Mouse (Mus musculus) layer of hippocampus, postnatal 36 days (tissue): ENCODE results near the gene Trmo. TPM values are rescaled to one million over a fixed set of nuclear protein-coding genes. Genes with fewer than 3 reads are reported as not detected.

Experiments used
- DNase-seq, 2 experiments: peaks; one replicate each; pipeline ENCODE4 v3.0.0; 2022
- total RNA-seq, 2 experiments: library from RNA; stranded (reverse); gene quantifications; 2 replicates each; pipeline ENCODE4 v1.2.3; 2021

The Trmo gene
- total RNA-seq = 1 to 10 TPM; 4.5 to 5.0 TPM

DNA sequence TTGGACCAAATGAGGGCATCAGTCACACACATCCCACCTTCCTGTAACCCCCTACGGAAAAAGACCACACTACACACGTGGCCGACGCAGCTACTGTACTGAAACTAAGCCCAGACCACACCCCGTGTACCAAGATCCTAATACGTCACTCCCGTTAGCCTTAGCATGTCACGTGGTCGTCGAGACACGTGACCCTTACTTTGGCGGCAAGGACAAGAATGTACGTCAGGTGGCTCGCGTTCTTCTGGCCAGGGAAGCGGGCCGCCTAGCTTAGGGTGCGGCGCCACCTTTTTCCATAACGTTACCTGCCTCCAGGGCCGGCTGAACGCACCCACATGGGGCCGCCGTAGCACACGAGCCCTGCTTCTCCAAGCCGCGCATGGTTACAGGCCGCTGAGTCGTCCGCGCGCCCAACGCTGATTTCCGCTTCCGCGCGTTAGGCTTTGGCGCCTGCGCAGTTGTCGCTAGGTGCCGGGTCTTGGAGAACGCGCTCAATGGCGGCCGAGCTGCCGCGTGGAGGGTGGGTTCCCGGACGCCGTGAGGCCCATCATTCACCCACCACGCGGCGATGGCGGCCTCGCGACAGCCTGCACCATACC, at the start of gene Trmo:
Gene Trmo, minus strand, starts transcription at position 425 of the 599 bp plus-strand sequence.
- peak; percentile 93 for DNase-seq

DNA sequence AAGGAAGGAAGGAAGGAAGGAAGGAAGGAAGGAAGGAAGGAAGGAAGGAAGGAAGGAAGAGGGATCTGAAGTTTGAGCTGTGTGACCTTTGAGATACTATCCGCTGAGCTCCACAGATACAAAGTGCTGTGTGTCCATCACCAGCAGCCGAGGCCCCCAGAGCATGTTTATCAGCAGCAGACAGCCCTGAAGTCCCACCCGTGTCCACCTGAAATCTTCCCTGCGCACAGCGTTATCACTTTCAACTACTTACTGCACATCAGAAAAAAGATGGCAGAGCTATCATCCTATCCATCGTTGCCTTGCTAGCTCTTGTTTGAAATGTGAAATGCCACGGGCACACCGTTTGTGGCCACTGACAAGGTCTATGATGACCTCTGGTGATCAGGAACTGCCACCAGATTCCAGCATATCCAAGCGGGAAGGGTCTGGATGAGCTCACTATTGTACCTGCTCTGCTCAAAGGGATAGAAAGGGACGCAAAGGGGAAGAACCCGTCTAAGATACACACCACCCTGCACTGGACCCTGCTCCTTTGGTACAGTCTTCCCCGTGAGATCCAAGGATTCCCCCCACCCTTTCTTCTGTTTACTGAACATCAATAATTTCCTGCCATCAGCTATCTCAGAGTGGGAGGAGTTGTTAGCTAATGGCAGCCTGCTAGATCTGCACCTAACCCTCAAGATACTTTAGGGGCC, 43.3 kb upstream of the Trmo start:
- DNase-seq = no peak

DNA sequence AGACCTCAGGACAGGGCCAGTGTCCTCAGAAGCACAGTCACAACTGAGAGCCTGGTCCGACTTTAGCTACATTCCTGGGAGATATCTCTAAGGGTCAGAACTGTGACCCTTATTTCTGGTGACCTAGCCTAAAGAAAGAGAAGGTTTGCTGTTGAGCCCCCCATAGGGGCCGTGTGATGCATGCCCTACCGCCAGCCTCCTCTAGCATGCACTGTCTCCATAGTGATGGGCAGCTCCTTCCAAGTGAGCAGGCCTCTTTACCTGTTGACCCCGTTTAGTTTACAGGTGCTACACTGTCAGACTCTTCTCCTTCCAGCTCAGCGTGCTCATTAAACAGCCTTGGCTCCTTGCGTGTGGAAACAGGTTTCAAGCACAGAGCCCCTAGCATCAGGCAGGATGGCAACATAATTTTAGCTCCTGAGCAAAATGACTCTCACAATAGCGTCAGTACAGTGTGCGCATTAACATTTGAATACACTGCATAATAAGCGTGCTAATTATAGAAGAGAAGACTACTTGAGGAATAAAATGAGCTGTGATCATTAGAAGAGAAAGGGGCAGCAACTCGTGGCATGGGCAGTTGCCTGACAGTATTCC, 39.8 kb upstream of the Trmo start:
- DNase-seq = no peak

DNA sequence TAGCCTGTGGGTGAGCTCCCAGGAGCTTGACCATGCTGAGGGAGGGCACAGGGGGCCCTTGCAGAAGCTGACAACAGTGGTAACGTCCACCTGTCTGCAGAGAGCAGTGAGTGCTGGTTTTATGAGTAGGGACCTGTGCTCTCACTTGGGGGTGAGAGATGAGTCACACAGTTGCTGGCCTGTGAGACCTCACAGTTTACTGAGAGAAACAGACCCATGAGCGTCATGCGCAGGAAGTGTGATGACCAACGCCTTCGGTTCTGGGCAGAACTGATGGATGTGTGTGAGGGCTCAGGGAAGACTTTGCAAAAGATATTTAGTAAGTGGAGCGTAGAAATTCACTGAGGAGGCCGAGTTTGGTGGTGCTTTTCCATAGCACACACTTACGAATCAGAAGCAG, 33.4 kb upstream of the Trmo start:
- DNase-seq = no peak

DNA sequence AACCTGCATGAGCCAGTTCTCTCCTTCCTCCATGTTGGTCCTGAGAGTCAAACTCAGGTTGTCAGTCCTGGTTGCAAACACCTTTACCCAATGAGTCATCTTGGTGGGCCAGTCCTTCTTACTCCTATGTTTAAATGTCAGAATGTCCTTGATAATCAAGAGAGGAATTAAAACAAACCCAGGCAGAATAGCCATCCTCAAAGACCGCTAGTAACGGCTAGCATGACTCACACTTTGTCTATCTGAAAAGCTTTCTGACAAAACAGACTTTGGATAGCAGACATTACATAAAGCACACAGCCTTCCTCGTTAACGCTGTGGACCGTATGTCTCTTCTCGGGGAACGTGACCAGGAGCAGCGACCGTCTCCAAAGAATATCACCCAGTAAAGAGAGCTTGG, 29.6 kb upstream of the Trmo start:
- DNase-seq = no peak

DNA sequence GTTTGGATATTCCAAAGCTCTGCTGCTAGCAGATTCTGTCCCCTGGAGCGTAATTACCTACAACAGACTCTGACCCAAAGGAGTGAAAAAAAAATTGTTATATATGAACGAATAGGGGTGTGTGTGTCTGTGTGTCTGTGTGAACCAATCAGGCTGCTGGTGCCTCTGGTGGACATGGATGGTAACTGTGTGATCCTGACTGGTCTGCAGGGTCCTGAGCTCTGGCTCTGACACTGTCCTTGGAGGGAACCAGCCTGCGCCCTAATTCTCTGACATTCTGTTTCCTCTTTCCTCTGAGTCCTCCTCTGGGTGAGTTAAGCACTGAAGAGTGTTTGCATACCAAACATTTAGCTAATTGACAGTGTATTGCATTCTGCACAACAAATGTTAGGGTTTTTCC, 28.3 kb upstream of the Trmo start:
- no peak for DNase-seq

DNA sequence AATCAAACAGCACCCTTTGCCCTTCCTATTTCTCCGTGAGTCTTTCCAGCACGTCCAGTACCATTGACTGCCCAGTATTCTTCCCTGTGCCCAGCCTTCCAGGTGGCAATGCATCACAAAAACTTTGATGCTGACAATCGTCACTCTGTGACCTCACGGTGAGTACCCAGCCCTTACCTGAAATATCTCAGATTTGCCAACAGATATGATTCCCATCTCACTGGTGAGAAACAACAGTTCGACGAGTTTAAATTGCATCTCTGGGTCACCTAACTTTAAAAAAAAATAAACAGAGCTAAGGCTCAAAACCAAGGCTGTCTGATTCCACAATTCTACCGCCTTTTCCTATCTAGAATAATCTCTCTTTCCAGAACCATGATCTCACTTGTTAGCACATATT, 24.2 kb upstream of the Trmo start, which contains the start of gene Hemgn:
Gene Hemgn, minus strand, starts transcription at position 101 of the 400 bp plus-strand sequence.
- DNase-seq = no peak

DNA sequence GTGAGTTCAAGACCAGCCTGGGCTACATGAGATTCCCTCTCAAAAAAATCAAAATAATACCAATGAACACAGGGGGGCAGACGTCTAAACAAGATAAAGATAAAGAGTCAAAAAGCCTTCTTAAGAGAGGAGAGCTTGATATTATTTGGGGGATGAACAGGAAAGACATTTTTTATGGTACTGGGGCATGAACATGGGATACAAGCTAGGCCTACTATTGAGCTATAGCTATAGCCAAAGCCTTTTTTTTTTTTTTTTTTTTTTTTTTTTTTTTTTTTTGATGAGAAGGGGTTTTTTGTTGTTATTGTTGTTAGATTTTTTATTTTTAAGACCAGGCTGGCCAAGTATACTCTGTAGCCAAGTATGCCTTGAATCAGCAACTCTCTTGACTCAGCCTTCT, 22.9 kb upstream of the Trmo start:
- no peak for DNase-seq

DNA sequence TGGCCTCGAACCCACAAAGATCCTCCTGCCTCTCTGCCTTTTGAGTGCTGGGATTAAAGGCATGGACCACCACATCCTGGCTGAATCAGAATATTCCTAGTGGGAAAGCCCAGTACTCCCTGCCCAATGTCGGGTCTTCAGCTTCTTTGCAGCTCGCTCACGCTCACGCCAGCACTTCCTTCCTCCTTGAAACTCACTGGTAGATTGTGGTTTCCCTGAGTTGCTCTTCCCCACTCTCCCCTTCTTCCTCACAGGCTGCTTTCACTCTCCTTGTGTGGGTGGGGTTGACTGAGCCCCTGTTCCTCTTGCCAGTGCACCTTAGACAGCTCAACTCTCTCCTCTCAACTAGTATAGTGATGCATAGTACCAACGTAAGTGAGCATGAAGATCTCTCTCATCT, 22.3 kb upstream of the Trmo start:
- no peak for DNase-seq

DNA sequence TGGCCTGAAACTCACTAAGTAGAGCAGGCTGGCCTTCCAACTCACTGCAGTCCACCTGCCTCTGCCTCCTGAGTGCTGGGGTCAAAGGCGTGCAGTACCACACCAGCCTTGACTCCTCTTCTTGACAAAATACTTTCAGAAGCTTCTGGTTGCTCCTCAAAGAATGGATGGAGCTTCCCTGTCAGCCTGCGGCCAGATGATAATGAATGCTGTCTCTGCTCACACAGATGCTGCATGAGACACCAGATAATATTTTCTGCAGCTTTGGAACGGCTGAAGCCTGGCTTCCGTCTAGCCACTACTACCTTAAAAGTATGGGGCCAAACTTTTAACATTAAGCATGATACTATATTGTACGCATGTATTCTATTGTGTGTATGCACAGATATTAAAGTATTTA, 21.4 kb upstream of the Trmo start:
- no peak for DNase-seq

DNA sequence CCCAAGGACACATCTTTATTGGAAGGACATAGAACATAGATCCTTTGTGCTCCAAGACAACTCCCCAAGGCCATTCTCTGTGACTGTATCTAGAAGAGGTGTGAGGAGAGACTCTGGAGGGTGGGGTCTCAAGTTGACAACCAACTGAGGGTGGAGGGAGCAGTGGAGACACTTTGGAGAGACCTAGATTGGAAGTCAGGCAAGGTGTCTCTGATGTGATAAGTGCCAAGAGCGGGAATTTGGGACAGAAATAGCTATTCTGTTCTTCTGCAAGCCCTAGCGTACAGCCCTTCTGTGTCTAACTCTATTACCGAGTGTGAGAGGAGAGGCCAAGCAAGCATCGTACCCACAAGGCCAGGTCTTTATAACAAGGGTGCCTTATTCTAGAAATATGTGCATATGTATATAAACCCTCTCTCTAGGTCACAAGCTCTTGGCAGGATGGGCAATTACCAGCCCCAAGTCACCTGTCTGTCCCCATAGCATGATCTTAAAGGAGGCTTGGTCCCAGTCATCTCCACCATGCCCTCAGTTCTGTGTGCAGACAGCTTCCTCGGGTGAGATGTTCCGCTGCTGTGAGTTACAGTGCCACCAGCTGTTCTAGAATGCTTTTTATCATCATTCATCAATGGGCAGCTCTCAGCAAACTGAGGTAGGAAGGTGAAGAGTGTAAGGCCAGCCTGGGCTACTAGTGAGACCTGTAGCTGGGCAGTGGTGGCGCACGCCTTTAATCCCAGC, 17.9 kb upstream of the Trmo start:
- DNase-seq = no peak

DNA sequence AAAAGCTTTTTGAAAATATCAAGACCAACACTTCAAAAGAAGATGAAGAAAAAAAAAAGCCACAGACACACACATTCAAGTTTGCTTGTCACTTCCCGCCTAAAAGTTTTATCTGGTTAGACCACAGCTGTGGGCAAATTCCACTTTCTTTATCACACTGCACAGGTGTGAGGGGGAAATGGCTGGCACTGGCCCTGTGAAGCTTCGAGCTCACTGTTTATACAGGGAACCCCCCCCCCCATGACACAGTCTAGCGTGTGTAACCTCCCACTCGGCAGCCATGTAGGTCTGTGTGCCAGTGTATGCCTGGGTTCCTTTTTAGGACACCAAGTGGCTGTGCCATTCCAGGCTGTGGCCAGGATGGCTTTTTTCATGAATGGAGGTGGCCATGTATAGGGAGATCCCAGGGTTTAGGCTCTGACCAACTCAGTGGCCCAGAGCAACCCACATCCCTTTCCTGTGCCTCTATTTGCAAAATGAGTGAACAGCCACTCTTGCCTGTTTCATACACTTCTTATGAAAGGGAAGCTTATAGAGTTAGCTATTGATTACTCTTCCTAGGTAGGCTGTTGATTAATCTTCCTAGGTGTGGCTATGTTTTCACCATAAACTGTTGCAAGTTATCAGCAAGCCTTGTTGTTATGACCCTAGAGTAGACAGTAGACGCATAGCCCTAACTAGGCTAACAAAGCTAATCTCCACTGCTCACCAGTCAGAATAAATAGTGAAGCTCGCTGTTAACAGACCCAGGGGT, 15.0 kb upstream of the Trmo start:
- no peak for DNase-seq

DNA sequence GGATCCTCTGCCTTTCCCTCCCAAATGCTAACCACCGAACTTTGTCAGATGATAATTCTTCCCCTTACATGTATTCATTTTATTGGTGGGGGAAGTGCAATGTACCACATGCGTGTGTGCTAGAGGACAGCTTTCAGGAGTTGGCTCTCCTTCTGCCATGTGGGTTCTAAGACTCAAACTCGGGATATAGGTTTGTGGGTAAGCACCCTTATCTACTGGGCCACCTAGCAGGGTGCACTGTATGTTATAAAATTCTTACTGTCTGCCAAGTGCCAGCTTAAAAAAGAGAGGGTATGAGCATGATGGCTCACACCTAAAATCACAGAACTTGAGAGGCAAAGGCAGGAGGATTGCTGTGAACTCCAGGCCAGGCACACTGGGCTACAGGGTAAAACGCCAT, 9.6 kb upstream of the Trmo start:
- DNase-seq = no peak

DNA sequence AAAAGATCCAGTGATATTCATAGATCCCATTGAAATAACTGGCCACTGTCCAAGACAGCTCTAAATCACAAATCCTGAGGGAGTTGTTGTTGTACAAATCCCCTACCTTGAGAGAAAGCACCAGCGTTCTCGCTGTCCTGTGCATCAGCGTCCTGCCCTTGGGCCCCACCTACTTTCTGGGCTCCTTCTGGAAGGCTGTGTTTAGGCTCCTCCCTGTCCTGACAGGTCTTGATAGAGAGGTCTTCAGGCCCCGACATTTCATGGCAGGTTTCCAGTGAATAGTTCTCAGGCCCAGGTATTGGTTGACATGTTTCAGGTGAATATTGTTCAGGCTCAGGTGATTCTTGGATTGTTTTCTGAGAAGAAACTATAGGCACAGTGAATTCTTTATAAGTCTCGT, 6.5 kb upstream of the Trmo start:
- DNase-seq = no peak

DNA sequence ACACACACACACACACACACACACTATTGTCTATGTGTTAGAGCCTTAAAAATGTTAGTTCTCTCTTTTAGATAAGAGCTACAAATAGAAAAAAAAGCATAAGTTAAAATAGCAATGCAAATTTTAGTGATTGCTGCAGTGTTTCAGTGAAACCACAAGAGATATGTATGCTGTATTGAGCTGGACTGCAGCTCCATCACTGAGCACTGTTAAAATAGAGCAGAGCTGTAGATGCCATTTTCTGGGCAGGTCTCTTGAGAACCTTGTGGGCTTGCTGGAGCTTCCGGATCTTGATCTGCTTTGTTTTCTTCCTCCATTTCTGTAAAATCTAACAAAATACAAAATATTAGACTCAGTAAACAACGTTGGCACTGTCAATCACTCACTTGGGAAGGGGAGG, 5.2 kb upstream of the Trmo start:
- no peak for DNase-seq

DNA sequence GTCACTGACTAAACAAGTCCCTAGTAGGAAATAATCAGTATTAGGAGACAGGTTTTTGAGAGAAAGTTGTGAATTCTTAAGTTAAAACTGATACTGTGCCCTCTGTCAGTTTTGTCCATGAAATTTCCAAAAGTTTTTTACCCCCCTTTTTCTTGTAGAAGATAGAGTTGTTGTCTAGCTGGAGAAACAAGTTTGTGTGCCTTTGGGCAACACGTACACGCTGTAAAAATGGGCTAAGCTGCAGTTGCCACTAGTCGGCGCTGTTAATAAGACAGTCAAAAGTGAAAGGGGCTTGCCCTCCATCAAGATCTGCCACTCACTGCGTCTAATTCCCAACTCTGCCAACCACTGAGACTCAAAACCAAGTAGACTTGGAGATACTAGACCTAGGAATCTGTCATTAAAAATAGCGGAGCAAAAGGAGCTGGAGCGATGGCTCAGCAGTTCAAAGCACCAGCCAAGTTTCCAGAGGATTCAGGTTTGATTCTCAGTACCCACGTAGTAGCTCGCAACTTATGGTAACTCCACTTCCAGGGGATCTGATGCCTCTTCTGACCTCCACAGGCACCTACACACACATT, 1.2 kb upstream of the Trmo start:
- DNase-seq = peak; percentile 58 to 67

DNA sequence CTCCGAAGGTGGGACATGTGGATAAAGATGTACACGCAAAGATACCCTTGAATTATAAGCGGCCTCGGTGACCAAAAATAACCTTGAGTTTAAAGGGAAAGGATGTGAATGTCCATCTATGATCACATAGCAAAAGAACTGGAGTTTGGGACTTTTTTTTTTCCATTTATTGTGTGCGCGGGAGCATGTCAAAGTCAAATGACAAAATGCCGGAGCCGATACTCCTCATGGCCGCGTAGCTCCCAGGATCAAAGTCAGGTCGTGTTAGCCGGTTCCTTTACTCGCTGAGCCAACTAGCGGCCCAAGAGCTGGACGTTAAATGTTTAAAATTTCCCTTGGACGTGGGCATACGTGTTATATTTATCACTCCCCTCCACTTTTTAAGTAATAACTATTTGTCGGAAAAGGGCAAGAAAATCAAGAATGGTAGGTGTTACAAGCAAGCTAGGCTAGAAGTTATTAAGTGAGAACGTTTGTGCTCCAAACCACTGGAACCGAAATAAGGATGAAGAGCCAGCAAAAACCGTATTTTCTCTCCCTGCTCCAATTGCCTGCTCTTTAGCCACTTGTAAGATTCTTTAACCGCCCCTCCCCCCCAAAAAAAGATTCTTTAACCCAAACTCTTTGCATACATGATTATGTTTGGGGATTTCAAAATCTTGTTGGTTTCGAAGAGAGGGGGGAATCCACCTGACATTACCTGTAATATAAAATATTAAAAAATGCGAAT, 540 bp upstream of the Trmo start:
- no peak for DNase-seq

DNA sequence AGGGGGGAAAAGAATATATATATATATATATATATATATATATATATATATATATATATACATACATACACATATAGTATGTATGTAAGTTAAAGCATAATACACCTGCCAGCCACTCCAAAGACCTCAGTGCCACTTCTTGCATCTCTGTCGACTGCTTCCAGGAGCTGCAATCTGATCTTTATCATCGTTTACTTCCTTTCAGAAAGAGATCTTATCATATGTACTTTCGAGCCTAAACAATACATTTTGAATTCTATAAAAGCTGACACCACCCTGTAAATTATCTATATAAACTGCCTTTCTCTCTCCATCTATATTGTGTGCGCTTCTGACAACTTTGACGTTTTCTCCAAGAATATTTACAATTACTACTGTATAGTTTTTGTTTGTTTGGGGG, 681 bp downstream of the Trmo start:
- DNase-seq = no peak

DNA sequence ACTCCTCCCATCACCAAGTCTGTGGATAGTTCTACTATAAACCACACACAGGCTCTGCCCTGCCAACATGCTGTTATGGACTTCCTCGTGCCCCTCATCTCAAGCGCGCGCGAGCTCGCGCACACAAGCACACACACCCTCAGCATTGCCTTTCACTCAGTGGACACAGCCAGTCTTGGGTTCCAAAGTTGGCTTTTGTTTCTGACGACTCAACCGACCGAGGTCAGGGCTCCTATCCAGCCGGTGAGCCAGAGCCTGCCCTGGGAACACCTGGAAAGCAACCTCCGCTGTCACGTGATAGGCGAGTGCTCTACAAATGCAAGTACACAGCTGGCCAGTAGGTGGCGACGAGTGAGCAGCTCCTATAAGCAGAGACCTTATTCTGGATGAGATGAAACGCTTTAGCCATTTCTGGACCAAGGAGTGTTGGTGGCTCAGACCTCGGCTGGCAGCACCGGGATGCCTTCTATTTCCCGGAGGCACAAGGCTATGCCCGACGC, 14.3 kb downstream of the Trmo start:
- peak; percentile 72 to 73 for DNase-seq

DNA sequence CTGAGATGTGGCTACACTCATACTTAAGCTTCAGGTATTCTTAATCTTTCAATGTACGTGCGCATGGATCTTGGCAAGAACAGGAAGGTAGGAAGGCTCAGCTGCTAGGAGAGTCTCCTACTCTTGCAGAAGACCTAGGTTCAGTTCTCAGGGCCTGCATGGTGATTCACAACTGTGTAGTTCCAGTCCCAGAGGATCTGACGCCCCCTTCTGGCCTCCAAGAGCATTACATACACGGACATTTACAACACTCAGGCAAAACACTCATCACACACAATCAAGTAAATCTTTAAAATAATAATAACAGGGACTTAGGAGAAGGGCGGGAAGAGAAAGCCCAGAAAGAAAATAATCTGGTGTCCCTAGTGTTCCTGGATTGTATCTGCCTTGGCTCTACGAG, 14.8 kb downstream of the Trmo start:
- no peak for DNase-seq

DNA sequence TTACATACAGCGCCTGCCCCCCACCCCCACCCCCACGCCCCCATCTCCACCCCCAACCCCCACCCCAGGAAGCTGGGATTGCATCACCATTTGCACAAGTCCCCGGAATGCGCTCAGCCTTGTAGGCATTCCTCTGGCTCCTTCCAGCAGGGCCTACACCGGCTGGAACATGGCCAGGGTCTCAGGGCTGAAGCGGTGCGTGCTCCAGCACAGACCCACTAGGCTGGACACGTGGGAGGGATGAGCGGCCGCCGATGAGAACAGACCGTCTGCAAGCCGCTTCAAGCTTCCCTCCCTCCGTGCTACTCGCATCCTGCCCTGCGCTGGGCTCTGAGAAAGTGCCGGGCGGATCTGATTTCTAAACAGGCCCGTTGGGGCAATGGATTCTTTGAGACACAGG, 18.2 kb downstream of the Trmo start:
- DNase-seq = no peak
